Comparison of ENCODE assay signal across 22 mouse cellular contexts in genomic region chr6:119367382-119367781, GRCm38 (mm10).
"Had no signal": no experiment of that assay in that cellular context is flagged by ENCODE, and none has a peak within 500 bp of the region (broad histone marks: within the 10 kb centered on the region; RNA-seq: fewer than 3 reads in every experiment).

No protein-coding gene starts in this region.

- H3K27ac ChIP-seq: limb, embryonic 10.5 days; limb, embryonic 13.5 days; liver, embryonic 12.5 days; liver, embryonic 15.5 days; lung, embryonic 15.5 days; midbrain, embryonic 12.5 days; midbrain, embryonic 15.5 days; neural tube, embryonic 12.5 days; neural tube, embryonic 15.5 days; stomach, embryonic 15.5 days had no signal

- H3K4me3 ChIP-seq: limb, embryonic 10.5 days; limb, embryonic 13.5 days; liver, embryonic 12.5 days; liver, embryonic 15.5 days; lung, embryonic 15.5 days; midbrain, embryonic 12.5 days; midbrain, embryonic 15.5 days; neural tube, embryonic 12.5 days; neural tube, embryonic 15.5 days; stomach, embryonic 15.5 days had no signal

- ATAC-seq: liver, embryonic 12.5 days; midbrain, embryonic 15.5 days had no signal

- DNase-seq: kidney, adult 18-20 months; kidney, adult 9 months; kidney, postnatal 14 days; kidney, postnatal 4 days; layer of hippocampus, adult 9-11 months; liver; lung, adult 18-20 months; lung, postnatal 10 days; lung, postnatal 36 days; right cerebral cortex, adult 18-20 months; right cerebral cortex, postnatal 14 days; right cerebral cortex, postnatal 4 days had no signal
